Mouse (Mus musculus) kidney, embryonic 14.5 days (tissue): ENCODE measurements at regions not wholly inside any gene's neighbourhood (a gene's known extent, or its start where the extent isn't known, plus 50 kb on each side); places are given as distances from the start of the nearest gene placed in this dataset.
A peak's percentile ranks its signal among the peaks of the same experiment; 100 is the strongest.

ENCODE experiments used
- ATAC-seq: fragments of 200-750 bp; cut with Nextera tagmentation; 2 replicates; pipeline ENCODE4 v1.8.0; 2017; ENCODE audit warnings: moderate number of reproducible peaks, mild to moderate bottlenecking, moderate TSS enrichment, moderate library complexity; ENCODE audit not compliant: low FRiP score, low TSS enrichment
- H3K27ac ChIP-seq: fragments of 300-500 bp; sonication (generic); 2 replicates; pipeline ENCODE4 v1.5.1; 2014; ENCODE audit warnings: low read depth, mild to moderate bottlenecking, low read length, moderate library complexity, mixed read lengths
- H3K27me3 ChIP-seq: fragments of 300-500 bp; sonication (generic); 2 replicates; pipeline ENCODE4 v1.6.1; 2014; ENCODE audit warnings: mild to moderate bottlenecking, low read length; ENCODE audit not compliant: control insufficient read depth, insufficient read depth
- H3K36me3 ChIP-seq: fragments of 300-500 bp; sonication (generic); 2 replicates; pipeline ENCODE4 v1.6.1; 2014; ENCODE audit warnings: low read length, mixed read lengths; ENCODE audit not compliant: control insufficient read depth, insufficient read depth
- H3K4me1 ChIP-seq: fragments of 300-500 bp; sonication (generic); 2 replicates; pipeline ENCODE4 v1.6.1; 2014; ENCODE audit warnings: low read length, mixed read lengths; ENCODE audit not compliant: control insufficient read depth, insufficient read depth
- H3K4me2 ChIP-seq: fragments of 300-500 bp; sonication (generic); replicated peaks from 2 replicates; pipeline ENCODE4 v1.6.1; 2014; ENCODE audit warnings: low read depth, mild to moderate bottlenecking, low read length
- H3K4me3 ChIP-seq: fragments of 300-500 bp; sonication (generic); 2 replicates; pipeline ENCODE4 v1.5.1; 2014; ENCODE audit warnings: mild to moderate bottlenecking, low read length
- H3K9ac ChIP-seq: fragments of 300-500 bp; sonication (generic); 2 replicates; pipeline ENCODE4 v1.6.1; 2014; ENCODE audit warnings: low read depth, mild to moderate bottlenecking, low read length, moderate library complexity
- H3K9me3 ChIP-seq: fragments of 300-500 bp; sonication (generic); 2 replicates; pipeline ENCODE4 v1.6.1; 2016; ENCODE audit warnings: low read length; ENCODE audit not compliant: control insufficient read depth
- WGBS: fragments of 180-500 bp; shearing (Covaris S2); extraction: QIAGEN DNeasy Blood & Tissue Kit; methylation state at CpG from one replicate; pipeline ENCODE4 v1.1.7; 2014; 5-methylcytosine and 5-hydroxymethylcytosine counted together

GRCm38 (mm10) chr2:21267149-21267761 lies 61.7 kb downstream of the Thnsl1 start:
- WGBS: 27% methylated on average over 6 of the region's 6 CpGs
- Histone ChIP-seq H3K9me3 (no peaks in the 10 kb centered on the region), H3K4me3 (no peak overlapping the region), H3K27ac (no peak overlapping the region), H3K27me3 (no peaks in the 10 kb centered on the region), H3K36me3 (no peaks in the 10 kb centered on the region), H3K4me1 (no peaks in the 10 kb centered on the region), H3K9ac (no peak overlapping the region), H3K4me2 (no peak overlapping the region)
- ATAC-seq: peak; percentile 47; the same call in 1 of the 2 replicates

DNA sequence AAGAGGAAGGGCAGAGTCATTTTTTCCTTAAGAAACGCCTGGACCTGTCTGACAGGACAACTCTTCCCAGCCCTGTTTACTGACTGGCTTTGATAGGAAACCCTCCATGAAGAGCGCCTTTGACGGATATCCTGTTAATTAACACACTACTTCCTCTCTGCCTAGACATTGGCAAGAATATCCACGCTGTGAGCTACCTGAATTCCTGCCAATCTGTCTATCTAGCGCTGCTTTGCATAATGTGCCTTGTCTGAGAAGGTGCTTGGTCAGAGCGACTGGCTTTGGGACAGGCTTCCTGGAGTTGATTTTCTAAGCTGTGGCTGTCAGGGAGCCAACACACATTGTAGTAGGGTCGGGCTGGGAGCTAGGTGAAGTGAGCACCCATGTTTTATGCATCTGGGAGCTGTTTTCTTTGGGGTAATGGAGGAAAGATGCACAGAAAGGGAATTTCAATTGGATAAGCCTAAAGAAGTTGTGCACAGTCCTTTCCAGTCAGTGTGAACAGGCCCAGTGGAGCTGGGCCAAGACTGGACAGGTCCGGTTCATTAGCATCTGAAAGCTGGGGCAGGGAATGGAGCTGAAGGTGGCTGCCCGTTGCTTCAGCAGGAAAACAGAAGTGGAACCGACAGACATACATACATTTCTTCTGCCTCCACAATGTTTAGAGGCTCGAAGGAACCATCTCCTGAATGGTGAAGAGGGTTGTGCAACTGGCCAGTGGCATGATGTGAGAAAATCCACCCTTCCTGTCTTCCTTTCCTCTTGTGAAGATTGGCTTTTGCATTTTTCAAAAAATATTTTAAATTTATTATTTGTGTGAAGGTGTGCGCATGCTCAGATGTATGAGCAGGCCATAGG lies 64.7 kb downstream of the Thnsl1 start:
- H3K4me3 ChIP-seq: no peak overlapping the region
- no peak overlapping the region for H3K27ac ChIP-seq
- no peak overlapping the region for H3K9ac ChIP-seq
- no peaks in the 10 kb centered on the region for H3K36me3 ChIP-seq
- 81% methylated on average over 12 of the region's 12 CpGs for WGBS
- no peaks in the 10 kb centered on the region for H3K4me1 ChIP-seq
- H3K4me2 ChIP-seq: no peak overlapping the region
- ATAC-seq: no peak
- H3K9me3 ChIP-seq: no peaks in the 10 kb centered on the region
- no peaks in the 10 kb centered on the region for H3K27me3 ChIP-seq

GRCm38 (mm10) chr2:21273416-21273815 lies 67.9 kb downstream of the Thnsl1 start:
- no peaks in the 10 kb centered on the region for H3K27me3 ChIP-seq
- no peaks in the 10 kb centered on the region for H3K9me3 ChIP-seq
- no peaks in the 10 kb centered on the region for H3K4me1 ChIP-seq
- no peak overlapping the region for H3K4me2 ChIP-seq
- H3K27ac ChIP-seq: no peak overlapping the region
- no peaks in the 10 kb centered on the region for H3K36me3 ChIP-seq
- H3K9ac ChIP-seq: no peak overlapping the region
- H3K4me3 ChIP-seq: no peak overlapping the region
- no peak for ATAC-seq
- 91% methylated on average over 4 of the region's 4 CpGs for WGBS

DNA sequence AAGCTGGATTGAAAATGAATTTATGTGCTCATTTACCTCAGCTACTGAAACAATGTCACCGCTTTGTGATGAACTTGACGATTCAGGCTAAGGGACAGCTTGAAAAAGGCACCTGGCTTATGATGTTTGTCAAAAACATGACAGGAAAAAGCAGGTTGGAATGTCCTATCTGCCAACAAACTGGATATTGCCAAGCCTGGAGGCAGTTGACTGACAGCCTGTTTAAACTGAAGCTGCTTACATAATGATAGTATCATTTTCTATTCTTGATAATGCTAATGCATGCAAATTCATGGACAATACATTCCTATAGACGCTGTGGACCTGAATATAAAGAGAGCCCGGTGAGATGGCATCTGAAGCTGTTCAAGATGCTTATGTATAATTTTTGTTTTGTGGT lies 69.8 kb downstream of the Thnsl1 start:
- no peaks in the 10 kb centered on the region for H3K9me3 ChIP-seq
- no peaks in the 10 kb centered on the region for H3K27me3 ChIP-seq
- H3K27ac ChIP-seq: no peak overlapping the region
- WGBS: 89% methylated on average over 4 of the region's 4 CpGs
- no peak overlapping the region for H3K4me2 ChIP-seq
- no peak overlapping the region for H3K9ac ChIP-seq
- no peaks in the 10 kb centered on the region for H3K36me3 ChIP-seq
- ATAC-seq: no peak
- no peak overlapping the region for H3K4me3 ChIP-seq
- H3K4me1 ChIP-seq: no peaks in the 10 kb centered on the region

DNA sequence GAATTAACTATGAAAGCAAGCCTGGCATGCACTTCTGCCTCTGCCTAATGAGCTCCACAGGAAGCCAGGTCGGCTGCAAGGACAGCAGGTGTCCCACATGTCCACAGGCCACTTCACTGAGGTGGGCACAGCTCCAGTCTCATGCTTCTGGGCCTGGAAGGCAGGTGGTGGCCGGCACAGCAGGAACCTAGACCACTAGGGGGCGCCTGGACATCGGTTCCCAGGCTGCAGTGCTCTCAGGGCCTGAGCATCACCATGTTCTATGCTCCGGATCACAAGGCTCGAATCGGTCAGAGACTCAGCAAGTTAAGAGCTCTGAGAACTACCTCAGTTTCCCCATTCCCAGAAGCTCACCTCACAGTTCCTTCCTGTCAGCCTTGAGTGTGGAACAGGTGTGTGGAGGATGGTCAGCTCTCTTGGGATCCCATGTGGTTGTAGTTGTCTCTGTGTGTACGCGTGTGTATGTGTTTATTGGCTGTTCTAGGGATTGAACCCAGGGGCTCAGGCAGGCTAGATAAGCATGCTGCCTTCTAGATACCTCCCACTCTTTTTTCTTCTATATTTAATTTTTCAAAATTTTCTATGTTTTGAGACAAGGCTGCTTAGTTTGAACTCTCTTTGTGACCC lies 75.4 kb downstream of the Thnsl1 start:
- no peak overlapping the region for H3K4me3 ChIP-seq
- ATAC-seq: peak; percentile 93
- H3K4me1 ChIP-seq: no peaks in the 10 kb centered on the region

GRCm38 (mm10) chr2:21282505-21283200 lies 77.1 kb downstream of the Thnsl1 start:
- H3K4me2 ChIP-seq: no peak overlapping the region
- H3K27ac ChIP-seq: no peak overlapping the region
- no peak overlapping the region for H3K4me3 ChIP-seq
- no peaks in the 10 kb centered on the region for H3K36me3 ChIP-seq
- ATAC-seq: no peak
- no peak overlapping the region for H3K9ac ChIP-seq
- H3K27me3 ChIP-seq: no peaks in the 10 kb centered on the region
- 84% methylated on average over 14 of the region's 14 CpGs for WGBS
- H3K9me3 ChIP-seq: no peaks in the 10 kb centered on the region
- no peaks in the 10 kb centered on the region for H3K4me1 ChIP-seq

More for the DNA sequence above, 75.4 kb downstream of the Thnsl1 start:
- 33% methylated on average over 9 of the region's 9 CpGs for WGBS
- H3K27ac ChIP-seq: no peak overlapping the region
- H3K27me3 ChIP-seq: no peaks in the 10 kb centered on the region
- H3K9me3 ChIP-seq: no peaks in the 10 kb centered on the region
- H3K9ac ChIP-seq: no peak overlapping the region
- no peak overlapping the region for H3K4me2 ChIP-seq
- H3K36me3 ChIP-seq: no peaks in the 10 kb centered on the region

DNA sequence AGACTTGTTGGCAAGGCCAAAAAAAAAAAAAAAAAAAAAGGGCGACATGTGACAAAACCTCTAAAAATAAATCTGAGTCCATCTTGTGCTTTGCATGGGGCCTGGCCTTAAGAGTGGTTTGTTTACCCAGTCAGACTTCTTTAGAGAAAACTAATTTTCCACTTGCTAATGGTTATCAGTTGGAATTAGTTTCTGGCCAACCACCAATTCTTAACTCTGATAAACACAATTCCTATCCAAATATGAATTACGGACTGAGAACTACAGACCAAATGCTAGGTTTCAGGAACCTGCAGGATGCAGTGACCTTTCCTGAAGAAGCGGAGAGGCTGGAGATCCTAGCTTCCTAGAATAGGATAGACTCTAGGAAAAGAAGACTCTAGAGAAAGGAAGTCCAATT lies 79.4 kb downstream of the Thnsl1 start:
- Histone ChIP-seq H3K27me3 (no peaks in the 10 kb centered on the region), H3K4me1 (no peaks in the 10 kb centered on the region), H3K27ac (no peak overlapping the region), H3K4me3 (no peak overlapping the region), H3K4me2 (no peak overlapping the region), H3K36me3 (no peaks in the 10 kb centered on the region), H3K9me3 (no peaks in the 10 kb centered on the region), H3K9ac (no peak overlapping the region)
- 95% methylated on average over 3 of the region's 3 CpGs for WGBS
- ATAC-seq: no peak

DNA sequence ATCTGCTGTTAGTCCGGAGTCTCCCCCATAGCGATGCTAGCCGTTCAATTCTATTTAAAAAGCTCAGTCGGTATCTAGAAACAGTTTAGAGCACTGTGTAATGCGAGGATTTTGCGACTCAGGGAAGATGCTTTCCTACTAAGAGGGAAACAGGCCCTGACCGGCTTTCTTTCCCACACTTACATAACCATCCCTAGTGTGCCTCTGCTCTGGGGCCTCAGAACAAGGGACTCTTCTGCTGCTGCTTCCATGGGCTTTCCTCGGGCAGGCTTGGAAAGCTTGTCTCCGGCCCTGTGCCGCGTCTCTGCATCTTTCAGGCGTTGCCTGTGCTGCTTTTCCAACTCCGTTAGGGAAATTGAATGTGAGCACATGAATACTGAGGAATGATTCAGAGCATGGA lies 79.6 kb upstream of the Gpr158 start:
- H3K27ac ChIP-seq: no peak overlapping the region
- no peak overlapping the region for H3K4me3 ChIP-seq
- H3K4me1 ChIP-seq: no peaks in the 10 kb centered on the region
- no peak overlapping the region for H3K9ac ChIP-seq
- no peak for ATAC-seq
- H3K9me3 ChIP-seq: no peaks in the 10 kb centered on the region
- no peak overlapping the region for H3K4me2 ChIP-seq
- H3K27me3 ChIP-seq: no peaks in the 10 kb centered on the region
- H3K36me3 ChIP-seq: no peaks in the 10 kb centered on the region
- 87% methylated on average over 13 of the region's 13 CpGs for WGBS
